Mouse (Mus musculus) neural tube, postnatal 0 days (tissue): ENCODE results near the gene Teddm1b. TPM values are rescaled to one million over a fixed set of nuclear protein-coding genes. Genes with fewer than 3 reads are reported as not detected.
A peak's percentile ranks its signal among the peaks of the same experiment; 100 is the strongest.

Experiments used
- microRNA-seq: library from miRNA; unstranded; fragments of <30 nt; microRNA quantifications from one replicate; pipeline ENCODE4, GENCODE M21; 2016
- polyA plus RNA-seq: library from polyadenylated mRNA; unstranded; fragments of >200 nt; fragmentation: Nextera tagmentation; extraction: Ambion mirVana; gene quantifications from 2 replicates; pipeline ENCODE4 v1.2.1, GENCODE M21; 2015

Teddm1b gene
- polyA plus RNA-seq: 0.11 and 0.31 TPM in 2 replicates

DNA sequence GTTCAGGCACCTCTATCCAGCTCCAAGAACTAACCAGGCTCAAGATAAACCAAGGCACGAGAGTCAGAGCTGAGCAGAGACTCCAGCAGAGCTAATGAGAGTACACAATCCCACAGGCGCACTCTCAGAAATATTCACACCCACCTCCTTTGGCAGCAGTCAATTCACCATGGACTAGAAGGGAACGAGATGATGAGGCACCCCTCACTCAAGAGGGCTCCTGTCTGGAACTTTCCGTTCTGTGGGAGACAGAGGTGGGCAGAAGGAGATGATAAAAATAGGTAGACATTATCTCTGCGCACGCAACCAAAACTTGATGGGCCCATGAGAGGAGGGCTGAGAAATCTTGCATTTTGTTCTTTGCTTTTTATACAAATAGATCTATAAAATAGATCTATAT is at the start of gene Teddm1b:
Teddm1b (plus strand) TSS at position 301 of the 400 bp plus-strand sequence.

GRCm38 (mm10) chr1:153844042-153844441 is 30.1 kb upstream of the Teddm1b start, which contains the start of gene Rgsl1:
TSS of gene Rgsl1 (minus strand) at chr1:153844142.

GRCm38 (mm10) chr1:153891442-153891841 is 17.3 kb downstream of the Teddm1b start, which contains the start of gene Teddm1a:
TSS of gene Teddm1a (plus strand) at chr1:153891742.

DNA sequence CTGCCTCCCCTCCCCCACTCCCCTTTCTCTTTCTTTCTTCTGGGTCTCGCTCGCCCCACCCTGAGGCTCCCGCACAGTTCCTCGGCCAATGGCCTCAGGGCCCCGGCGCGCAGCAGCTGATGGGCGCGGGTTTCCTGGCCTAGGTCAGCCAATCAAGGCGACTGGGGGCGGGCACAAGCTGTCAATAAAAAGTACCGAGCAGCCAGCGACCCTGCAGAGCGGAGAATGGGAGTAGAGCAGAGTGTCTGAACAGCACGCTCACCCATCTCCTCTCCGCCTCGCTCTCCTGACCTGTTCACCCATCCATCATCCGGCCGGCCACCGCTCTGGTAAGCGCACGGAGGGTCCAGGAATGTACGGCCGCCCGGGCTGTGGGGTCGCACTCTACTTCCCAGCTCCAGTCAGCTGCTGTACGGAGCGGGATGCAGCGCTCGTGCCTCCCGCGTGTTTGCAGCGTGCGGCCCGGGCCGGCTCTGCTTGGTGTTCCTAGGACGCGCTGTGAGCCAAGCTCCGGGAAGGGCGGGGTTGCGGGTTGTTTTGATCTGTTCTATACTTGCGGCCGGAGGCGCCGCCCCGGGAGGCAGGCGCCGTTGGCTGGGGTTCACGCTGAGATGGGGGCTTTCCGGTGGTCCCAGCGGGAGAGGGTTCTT is 25.7 kb downstream of the Teddm1b start, which contains the start of the genes Glul and Teddm2:
Glul (plus strand) TSS at position 214 of the 650 bp plus-strand sequence.
Teddm2 (minus strand) TSS at position 498 of the 650 bp plus-strand sequence.

Small RNA genes within 50 kb of the gene (microRNA-seq; reads per million reads assigned to microRNA genes)
- gene Mir8114: 9.0 reads per million, percentile 19 among the genes with 10 or more reads in this experiment

Other genes starting within 250 kb of the Teddm1b start
- 8.6 and 9.3 TPM in 2 replicates for gene Rgs8, start 221.3 kb upstream of the Teddm1b start, polyA plus RNA-seq
- 8.2 and 8.7 TPM in 2 replicates for gene Rgs16, start 134.0 kb upstream of the Teddm1b start, polyA plus RNA-seq
- 13.8 and 18.5 TPM in 2 replicates for gene Rnasel, start 124.9 kb upstream of the Teddm1b start, polyA plus RNA-seq
- 0.13 and 0.31 TPM in 2 replicates for gene Rgsl1, start 30.2 kb upstream of the Teddm1b start, polyA plus RNA-seq
- gene Teddm1a, start 17.4 kb downstream of the Teddm1b start, polyA plus RNA-seq: not detected in 2 replicates
- 421 and 440 TPM in 2 replicates for gene Glul, start 25.6 kb downstream of the Teddm1b start, polyA plus RNA-seq
- 1.5 and 1.6 TPM in 2 replicates for gene Teddm2, start 25.9 kb downstream of the Teddm1b start, polyA plus RNA-seq